Mouse (Mus musculus) spleen, adult 2 months (tissue): Measurements from ENCODE around the gene Hcn2. TPM values are rescaled to one million over a fixed set of nuclear protein-coding genes. Genes with fewer than 3 reads are reported as not detected.

Experiments
- DNase-seq, 2 experiments: peaks; one replicate each; pipeline versions ENCODE4 v3.0.0 to v3.0.0-alpha.2; 2012 to 2021; ENCODE audit warnings: low spot score in 2 of 2, low read depth in 1 of 2
- H3K27ac ChIP-seq: fragments of 200-500 bp; 2 replicates; pipeline ENCODE4 v1.5.1; 2012; ENCODE audit warnings: low read length, inconsistent platforms; ENCODE audit not compliant: insufficient read depth
- H3K27me3 ChIP-seq: fragments of 200-500 bp; 2 replicates; pipeline ENCODE4 v1.6.1; 2012; ENCODE audit warnings: mild to moderate bottlenecking, moderate library complexity, low read length, inconsistent platforms; ENCODE audit not compliant: control insufficient read depth, insufficient read depth
- H3K36me3 ChIP-seq: fragments of 200-500 bp; 2 replicates; pipeline ENCODE4 v1.6.1; 2012; ENCODE audit warnings: mild to moderate bottlenecking, low read length, inconsistent platforms; ENCODE audit not compliant: control insufficient read depth, insufficient read depth
- H3K4me1 ChIP-seq: fragments of 200-500 bp; 2 replicates; pipeline ENCODE4 v1.6.1; 2011; ENCODE audit warnings: inconsistent platforms; ENCODE audit not compliant: control insufficient read depth, insufficient read depth, insufficient read length
- H3K4me3 ChIP-seq: fragments of 200-500 bp; 2 replicates; pipeline ENCODE4 v1.5.1; 2011; ENCODE audit warnings: mild to moderate bottlenecking, inconsistent platforms; ENCODE audit not compliant: insufficient read depth, insufficient read length; ENCODE audit errors: extremely low read depth
- CTCF ChIP-seq: fragments of 200-500 bp; IDR thresholded peaks from 2 replicates; pipeline ENCODE4 v1.5.1; 2011; ENCODE audit warnings: mild to moderate bottlenecking, inconsistent platforms; ENCODE audit not compliant: insufficient read depth, insufficient read length, insufficient replicate concordance; ENCODE audit errors: extremely low read depth
- POLR2A ChIP-seq: fragments of 200-500 bp; IDR thresholded peaks from 2 replicates; pipeline ENCODE4 v1.6.1; 2011; ENCODE audit warnings: low read depth, low read length, inconsistent platforms
- WGBS: fragments of 180-500 bp; shearing (Covaris S2); methylation state at CpG from one replicate; pipeline ENCODE4 v1.1.7; 2018; 5-methylcytosine and 5-hydroxymethylcytosine counted together
- polyA plus RNA-seq: library from polyadenylated mRNA; depleted of rRNA; stranded (reverse); fragments of >200 nt; gene quantifications from 2 replicates; pipeline ENCODE4 v1.2.3, GENCODE M21; 2012

Gene Hcn2
- polyA plus RNA-seq, 1 experiment, result 0.77 TPM

- Histone ChIP-seq H3K27me3 (no peaks in the 10 kb centered on the region), H3K36me3 (peaks cover 14% of the 10 kb centered on the region), H3K4me3 (no peak overlapping the region), H3K27ac (no peak overlapping the region), H3K4me1 (peaks cover 10% of the 10 kb centered on the region; the same call in 1 of the 2 replicates)
- DNase-seq, result no peak
- WGBS, result 95% methylated on average over 21 of the region's 21 CpGs
- no peak for TF ChIP-seq CTCF
- no peak for TF ChIP-seq POLR2A
Measured at GRCm38 (mm10) chr10:79708668-79709067, 7.8 kb upstream of the Hcn2 start.

GRCm38 (mm10) chr10:79709307-79709706, 7.1 kb upstream of the Hcn2 start:
- H3K4me1 ChIP-seq, result peaks cover 10% of the 10 kb centered on the region; the same call in 1 of the 2 replicates
- peaks cover 14% of the 10 kb centered on the region for H3K36me3 ChIP-seq
- H3K27me3 ChIP-seq, result no peaks in the 10 kb centered on the region
- no peak overlapping the region for H3K27ac ChIP-seq
- no peak for DNase-seq
- TF ChIP-seq POLR2A (no peak), CTCF (no peak)
- 85% methylated on average over 7 of the region's 7 CpGs for WGBS
- no peak overlapping the region for H3K4me3 ChIP-seq

GRCm38 (mm10) chr10:79712029-79712428, 4.4 kb upstream of the Hcn2 start:
- no peak overlapping the region for H3K4me3 ChIP-seq
- peaks cover 14% of the 10 kb centered on the region for H3K36me3 ChIP-seq
- WGBS, result 100% methylated on average over 1 of the region's 1 CpGs
- H3K27me3 ChIP-seq, result peaks cover 8% of the 10 kb centered on the region
- H3K4me1 ChIP-seq, result peaks cover 1% of the 10 kb centered on the region; the same call in 1 of the 2 replicates
- peak; percentile 4; the same call in 1 of the 2 replicates for TF ChIP-seq CTCF
- no peak for TF ChIP-seq POLR2A
- no peak overlapping the region for H3K27ac ChIP-seq
- DNase-seq, result no peak

- 26% methylated on average over 5 of the region's 6 CpGs for WGBS
- peak in 1 of 2 experiments; percentile 66 for DNase-seq
- TF ChIP-seq POLR2A (no peak), CTCF (peak; percentile 83; the same call in 1 of the 2 replicates)
- H3K36me3 ChIP-seq, result peaks cover 14% of the 10 kb centered on the region
- H3K4me3 ChIP-seq, result no peak overlapping the region
- H3K27ac ChIP-seq, result no peak overlapping the region
- H3K27me3 ChIP-seq, result peaks cover 12% of the 10 kb centered on the region
- H3K4me1 ChIP-seq, result peaks cover 7% of the 10 kb centered on the region; the same call in 1 of the 2 replicates
Measured at GRCm38 (mm10) chr10:79712499-79713126, 3.8 kb upstream of the Hcn2 start.

GRCm38 (mm10) chr10:79713163-79713562, 3.3 kb upstream of the Hcn2 start:
- peaks cover 14% of the 10 kb centered on the region for H3K36me3 ChIP-seq
- no peak for DNase-seq
- no peak overlapping the region for H3K27ac ChIP-seq
- 49% methylated on average over 1 of the region's 1 CpGs for WGBS
- no peak overlapping the region for H3K4me3 ChIP-seq
- peaks cover 15% of the 10 kb centered on the region for H3K27me3 ChIP-seq
- TF ChIP-seq CTCF (no peak), POLR2A (no peak)
- peaks cover 7% of the 10 kb centered on the region; the same call in 1 of the 2 replicates for H3K4me1 ChIP-seq

GRCm38 (mm10) chr10:79714996-79715395, 1.4 kb upstream of the Hcn2 start:
- Histone ChIP-seq H3K27ac (no peak overlapping the region), H3K4me1 (peaks cover 7% of the 10 kb centered on the region; the same call in 1 of the 2 replicates), H3K4me3 (no peak overlapping the region), H3K27me3 (peaks cover 17% of the 10 kb centered on the region), H3K36me3 (peaks cover 9% of the 10 kb centered on the region)
- TF ChIP-seq POLR2A (no peak), CTCF (no peak)
- DNase-seq, result no peak
- 55% methylated on average over 4 of the region's 4 CpGs for WGBS

GRCm38 (mm10) chr10:79716988-79717355, 538 bp downstream of the Hcn2 start:
- Histone ChIP-seq H3K36me3 (no peaks in the 10 kb centered on the region), H3K27me3 (peaks cover 17% of the 10 kb centered on the region), H3K4me3 (peak overlapping the region; percentile 44; the same call in 1 of the 2 replicates), H3K4me1 (peaks cover 7% of the 10 kb centered on the region; the same call in 1 of the 2 replicates), H3K27ac (no peak overlapping the region)
- 2% methylated on average over 44 of the region's 44 CpGs for WGBS
- DNase-seq, result no peak
- no peak for TF ChIP-seq POLR2A
